Mouse (Mus musculus) CH12.LX (cell line): ENCODE data around the gene Arfip1.

Source experiments
- CTCF ChIP-seq, 2 experiments: IDR thresholded peaks in 1 of 2; conservative IDR thresholded peaks in 1 of 2; 2 replicates each; pipeline ENCODE4 v1.5.1; 2011 to 2012; ENCODE audit warnings: low read depth in 2 of 2, low read length in 2 of 2, improper control_type of control experiment in 1 of 2, inconsistent platforms in 1 of 2, mild to moderate bottlenecking in 1 of 2, moderate library complexity in 1 of 2
- E2F4 ChIP-seq: IDR thresholded peaks from 2 replicates; pipeline ENCODE4 v1.6.1; 2011; ENCODE audit warnings: low read depth, low read length, improper control_type of control experiment; ENCODE audit not compliant: insufficient replicate concordance
- ELF1 ChIP-seq: IDR thresholded peaks from 2 replicates; pipeline ENCODE4 v1.6.1; 2014; ENCODE audit warnings: low read depth, mild to moderate bottlenecking, inconsistent platforms, low read length, improper control_type of control experiment
- EP300 ChIP-seq: IDR thresholded peaks from 2 replicates; pipeline ENCODE4 v1.6.1; 2011; ENCODE audit warnings: low read length, improper control_type of control experiment
- MAFK ChIP-seq: IDR thresholded peaks from 2 replicates; pipeline ENCODE4 v1.6.1; 2011; ENCODE audit warnings: low read length, improper control_type of control experiment; ENCODE audit not compliant: insufficient replicate concordance
- MAZ ChIP-seq: IDR thresholded peaks from 2 replicates; pipeline ENCODE4 v1.6.1; 2012; ENCODE audit warnings: low read depth, mild to moderate bottlenecking, inconsistent platforms, low read length, improper control_type of control experiment, moderate library complexity
- MEF2A ChIP-seq: IDR thresholded peaks from 2 replicates; pipeline ENCODE4 v1.6.1; 2014; ENCODE audit warnings: low read depth, mild to moderate bottlenecking, inconsistent platforms, low read length, improper control_type of control experiment, borderline replicate concordance
- MYC ChIP-seq: IDR thresholded peaks from 2 replicates; pipeline ENCODE4 v1.6.1; 2011; ENCODE audit warnings: low read depth, mild to moderate bottlenecking, improper control_type of control experiment, low read length
- NRF1 ChIP-seq: IDR thresholded peaks from 2 replicates; pipeline ENCODE4 v1.6.1; 2014; ENCODE audit warnings: low read depth, mild to moderate bottlenecking, inconsistent platforms, low read length, improper control_type of control experiment, moderate library complexity
- POLR2A ChIP-seq: IDR thresholded peaks from 2 replicates; pipeline ENCODE4 v1.6.1; 2011; ENCODE audit warnings: low read depth, mild to moderate bottlenecking, improper control_type of control experiment, low read length
- RCOR1 ChIP-seq: conservative IDR thresholded peaks from 2 replicates; pipeline ENCODE4 v1.6.1; 2012; ENCODE audit warnings: low read depth, mild to moderate bottlenecking, inconsistent platforms, low read length, improper control_type of control experiment
- USF1 ChIP-seq: IDR thresholded peaks from 2 replicates; pipeline ENCODE4 v1.6.1; 2014; ENCODE audit warnings: low read depth, mild to moderate bottlenecking, inconsistent platforms, low read length, improper control_type of control experiment

- TF ChIP-seq POLR2A, result no peak
- TF ChIP-seq CTCF (conservative IDR thresholded peaks at IDR 0.05 in 1 of 2, IDR thresholded peaks at IDR 0.05 in 1 of 2; ENCODE audit: low read depth in 2 of 2, low read length in 2 of 2), result no peak
- TF ChIP-seq EP300, result no peak
- TF ChIP-seq MAZ, result no peak
- TF ChIP-seq NRF1, result no peak
- no peak for TF ChIP-seq MAFK
- TF ChIP-seq MEF2A, result no peak
- no peak for TF ChIP-seq E2F4
- TF ChIP-seq ELF1, result no peak
- no peak for TF ChIP-seq RCOR1
- no peak for TF ChIP-seq MYC
- TF ChIP-seq USF1, result no peak
Measured at GRCm38 (mm10) chr3:84472955-84473354, 109.5 kb downstream of the Arfip1 start.
